Mouse (Mus musculus) cortical plate, adult 2 months (tissue): ENCODE measurements around the gene Spin2f. TPM values are rescaled to one million over a fixed set of nuclear protein-coding genes. Genes with fewer than 3 reads are reported as not detected.
"Not testable (repeated sequence)": the region's sequence is repeated elsewhere in the genome, so short reads cannot be mapped to it uniquely, and the experiment has no call there.

Experiments
- H3K27ac ChIP-seq: fragments of 200-500 bp; 2 replicates; pipeline ENCODE4 v1.5.1; 2012; ENCODE audit warnings: low read length, control low read depth, inconsistent platforms; ENCODE audit not compliant: insufficient read depth
- H3K4me1 ChIP-seq: fragments of 200-500 bp; 2 replicates; pipeline ENCODE4 v1.6.1; 2011; ENCODE audit warnings: low read length; ENCODE audit not compliant: control insufficient read depth, insufficient read depth
- H3K4me3 ChIP-seq: fragments of 200-500 bp; 2 replicates; pipeline ENCODE4 v1.5.1; 2011; ENCODE audit warnings: mild to moderate bottlenecking, low read length, control low read depth; ENCODE audit not compliant: insufficient read depth
- polyA plus RNA-seq: library from polyadenylated mRNA; depleted of rRNA; stranded (reverse); fragments of >200 nt; gene quantifications from 2 replicates; pipeline ENCODE4 v1.2.3, GENCODE M21; 2012; rRNA removed

Gene Spin2f
- not detected in 2 replicates for polyA plus RNA-seq

GRCm38 (mm10) chrX:31253594-31253993 lies at the start of gene Spin2f:
Gene Spin2f (plus strand): TSS chrX:31253894.
- H3K27ac ChIP-seq, H3K4me3 ChIP-seq, H3K4me1 ChIP-seq: not testable (repeated sequence)

- H3K4me3 ChIP-seq, H3K27ac ChIP-seq, H3K4me1 ChIP-seq: not testable (repeated sequence)
Observed at GRCm38 (mm10) chrX:31212136-31212535, 41.6 kb upstream of the Spin2f start.

GRCm38 (mm10) chrX:31223536-31223935 lies 30.2 kb upstream of the Spin2f start:
- H3K27ac ChIP-seq, H3K4me1 ChIP-seq, H3K4me3 ChIP-seq: not testable (repeated sequence)

GRCm38 (mm10) chrX:31235088-31235487 lies 18.6 kb upstream of the Spin2f start:
- H3K4me1 ChIP-seq, H3K27ac ChIP-seq, H3K4me3 ChIP-seq: not testable (repeated sequence)

GRCm38 (mm10) chrX:31241754-31242153 lies 11.9 kb upstream of the Spin2f start:
- H3K4me1 ChIP-seq, H3K4me3 ChIP-seq, H3K27ac ChIP-seq: not testable (repeated sequence)

Other genes starting within 250 kb of the Spin2f start
- gene Btbd35f29, start 136.2 kb upstream of the Spin2f start, polyA plus RNA-seq: not detected in 2 replicates
- gene Btbd35f26, start 82.6 kb downstream of the Spin2f start, polyA plus RNA-seq: not detected in 2 replicates
- gene Btbd35f19, start 130.0 kb downstream of the Spin2f start, polyA plus RNA-seq: not detected in 2 replicates